Mouse (Mus musculus) myocyte (in vitro differentiated cells): ENCODE data around the gene Zfp369.

Experiments
- E2F4 ChIP-seq: IDR thresholded peaks from one replicate; pipeline ENCODE4 v1.6.1; 2011; ENCODE audit warnings: mild to moderate bottlenecking, control low read depth, moderate library complexity; ENCODE audit not compliant: insufficient read depth
- MAX ChIP-seq: IDR thresholded peaks from one replicate; pipeline ENCODE4 v1.6.1; 2011; ENCODE audit warnings: low read depth, mild to moderate bottlenecking, control low read depth
- MYOD1 ChIP-seq, 3 experiments: IDR thresholded peaks; one replicate each; pipeline ENCODE4 v1.6.1; 2011; ENCODE audit warnings: control low read depth in 2 of 3, low read depth in 2 of 3, mild to moderate bottlenecking in 2 of 3, moderate library complexity in 1 of 3; ENCODE audit not compliant: insufficient read length in 2 of 3, control insufficient read depth in 1 of 3
- MYOG ChIP-seq, 3 experiments: IDR thresholded peaks; one replicate each; pipeline ENCODE4 v1.6.1; 2011; ENCODE audit warnings: control low read depth in 2 of 3, low read depth in 2 of 3, mild to moderate bottlenecking in 2 of 3; ENCODE audit not compliant: insufficient read length in 2 of 3, control insufficient read depth in 1 of 3, insufficient read depth in 1 of 3
- POLR2A ChIP-seq: IDR thresholded peaks from one replicate; pipeline ENCODE4 v1.6.1; 2011; ENCODE audit warnings: low read depth, mild to moderate bottlenecking, control low read depth, moderate library complexity; ENCODE audit not compliant: insufficient read length
- POLR2AphosphoS2 ChIP-seq: IDR thresholded peaks from one replicate; pipeline ENCODE4 v1.6.1; 2011; ENCODE audit warnings: low read depth, control low read depth; ENCODE audit not compliant: insufficient read length
- TCF12 ChIP-seq: IDR thresholded peaks from one replicate; pipeline ENCODE4 v1.6.1; 2011; ENCODE audit warnings: mild to moderate bottlenecking, control low read depth; ENCODE audit not compliant: poor library complexity, insufficient read depth, severe bottlenecking
- TCF3 ChIP-seq: IDR thresholded peaks from one replicate; pipeline ENCODE4 v1.6.1; 2011; ENCODE audit warnings: low read depth, control low read depth; ENCODE audit not compliant: insufficient read length
- USF1 ChIP-seq: IDR thresholded peaks from one replicate; pipeline ENCODE4 v1.6.1; 2011; ENCODE audit warnings: low read depth, mild to moderate bottlenecking, control low read depth, moderate library complexity

DNA sequence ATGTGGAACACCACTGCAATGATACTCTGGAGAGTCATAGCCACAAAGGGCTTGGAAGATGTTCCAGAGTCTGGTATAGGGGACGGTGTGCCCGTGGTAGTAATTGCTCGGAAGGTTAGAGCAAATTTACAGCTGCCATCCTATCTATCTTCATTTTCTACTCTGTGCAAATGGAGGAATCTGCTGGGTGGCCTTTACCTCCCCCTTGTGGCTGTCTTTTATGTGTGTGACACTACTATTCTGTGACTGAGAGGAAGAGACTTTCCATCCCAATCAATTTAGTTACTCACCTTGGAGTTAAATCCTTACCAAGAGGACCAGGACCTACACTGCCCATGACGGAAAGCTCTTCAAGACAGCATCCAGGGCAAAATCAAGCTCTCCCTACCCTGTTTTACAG lies 35.3 kb upstream of the Zfp369 start:
- TF ChIP-seq MYOG (IDR thresholded peaks at IDR 0.05; ENCODE audit: control insufficient read depth in 1 of 3, insufficient read depth in 1 of 3, insufficient read length in 2 of 3, low read depth in 2 of 3) (no peak), POLR2A (no peak), MYOD1 (IDR thresholded peaks at IDR 0.05; ENCODE audit: control insufficient read depth in 1 of 3, insufficient read length in 2 of 3, low read depth in 2 of 3) (no peak), MAX (no peak), POLR2AphosphoS2 (no peak), TCF12 (no peak), E2F4 (no peak), USF1 (no peak), TCF3 (no peak)
